Mouse (Mus musculus) stomach, postnatal 0 days (tissue): ENCODE measurements at regions not wholly inside any gene's neighbourhood (a gene's known extent, or its start where the extent isn't known, plus 50 kb on each side); places are given as distances from the start of the nearest gene placed in this dataset.

ENCODE experiments used
- CTCF ChIP-seq: IDR thresholded peaks from 2 replicates; pipeline ENCODE4 v1.5.1; 2016; ENCODE audit warnings: antibody characterized with exemption, low read depth, mild to moderate bottlenecking, moderate library complexity
- EP300 ChIP-seq: optimal IDR thresholded peaks from 2 replicates; pipeline ENCODE3; 2016; ENCODE audit warnings: antibody characterized with exemption

DNA sequence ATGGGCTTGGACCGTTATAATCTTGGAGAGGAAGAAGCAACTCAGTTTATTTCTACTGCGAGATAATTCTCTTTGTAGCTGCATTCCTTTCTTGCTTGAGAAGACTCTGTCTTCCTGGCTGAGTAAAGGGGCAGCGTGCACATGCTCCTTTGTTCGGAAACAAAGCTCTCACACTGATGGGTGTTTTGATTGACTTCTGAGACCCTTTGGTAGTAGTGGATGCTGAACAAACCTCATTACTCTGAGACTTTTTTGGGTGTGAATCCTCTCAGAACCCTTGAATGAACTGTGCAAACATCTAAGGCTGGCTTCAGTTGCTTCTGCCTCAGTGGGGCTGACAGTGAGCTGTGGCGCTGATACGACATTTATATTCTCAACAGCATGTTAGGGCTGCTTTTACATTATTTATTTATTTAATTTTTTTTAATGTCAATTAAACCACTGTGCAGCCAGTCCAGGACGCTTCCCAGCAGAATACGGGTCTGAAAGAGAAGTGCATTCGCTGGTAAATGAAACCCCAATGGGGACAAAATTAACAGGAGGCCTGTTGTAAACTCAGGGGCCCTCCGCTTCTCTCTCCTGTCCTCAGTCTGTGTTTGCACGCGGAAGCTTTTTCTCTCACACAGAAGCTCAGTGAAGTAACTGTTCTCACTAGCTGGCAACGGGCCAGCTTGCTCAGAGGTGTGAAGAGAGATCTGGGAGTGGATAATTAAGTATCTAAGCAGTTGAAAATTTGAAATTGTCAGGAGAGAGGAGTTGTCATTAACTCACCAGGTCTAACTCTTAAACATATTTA lies 380.1 kb upstream of the Slc30a5 start:
- no peak for TF ChIP-seq CTCF
- TF ChIP-seq EP300, result no peak
